Mouse (Mus musculus): Measurements from ENCODE around the gene Frmpd2. TPM values are rescaled to one million over a fixed set of nuclear protein-coding genes. Genes with fewer than 3 reads are reported as not detected.

The Frmpd2 gene
- total and polyA plus RNA-seq, 3 experiments = 0.11 TPM; not detected in 2

GRCm38 (mm10) chr14:33548650-33549049 is 77.2 kb downstream of the Frmpd2 start:
- no peak for ATAC-seq (ENCODE audit: extremely low read depth, insufficient number of reproducible peaks, low FRiP score, poor library complexity, severe bottlenecking)
- no peak for TF ChIP-seq GATA2 (IDR thresholded peaks at IDR 0.05; ENCODE audit: borderline replicate concordance, low read depth, low read length)
- no peak for TF ChIP-seq POLR2AphosphoS5 (IDR thresholded peaks at IDR 0.05; ENCODE audit: insufficient replicate concordance, low read depth, low read length)
- TF ChIP-seq TAL1 (conservative IDR thresholded peaks at IDR 0.05; ENCODE audit: low read depth, low read length) = no peak
- no peak for TF ChIP-seq GATA1 (IDR thresholded peaks at IDR 0.05; ENCODE audit: borderline replicate concordance, low read length)
- no peak for TF ChIP-seq CTCF (IDR thresholded peaks at IDR 0.05; ENCODE audit: low read depth, low read length)

DNA sequence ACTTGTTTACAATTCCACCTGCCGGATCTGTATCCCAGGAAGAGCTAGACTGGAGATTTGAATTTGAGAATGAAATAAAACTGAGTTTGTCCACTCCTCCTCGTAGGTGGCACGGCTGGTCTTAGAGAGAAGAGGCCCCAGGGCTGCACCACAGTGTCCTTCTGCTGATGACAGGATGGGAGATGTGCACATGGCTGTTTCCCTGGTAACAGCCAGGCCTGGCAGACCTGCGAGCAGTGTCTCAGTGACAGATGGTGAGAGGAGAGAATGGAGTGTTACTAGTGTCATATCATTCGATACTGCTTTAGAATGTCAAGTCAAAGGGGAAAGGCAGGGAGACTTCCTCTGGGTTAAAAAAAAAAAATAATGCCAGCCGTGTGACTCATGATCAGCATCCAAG is 78.4 kb downstream of the Frmpd2 start:
- Histone ChIP-seq H3K4me3 (ENCODE audit: low read depth, low read length) (no peak overlapping the region), H3K27me3 (ENCODE audit: insufficient read depth, low read length) (no peaks in the 10 kb centered on the region), H3K36me3 (replicated peaks) (no peaks in the 10 kb centered on the region), H3K4me1 (ENCODE audit: insufficient read depth, low read depth, low read length) (no peaks in the 10 kb centered on the region), H3K9me3 (replicated peaks) (peaks cover 27% of the 10 kb centered on the region)
- TF ChIP-seq GATA2 (IDR thresholded peaks at IDR 0.05; ENCODE audit: borderline replicate concordance, low read depth, low read length) (no peak), GATA1 (IDR thresholded peaks at IDR 0.05; ENCODE audit: borderline replicate concordance, low read length) (no peak), TAL1 (conservative IDR thresholded peaks at IDR 0.05; ENCODE audit: low read depth, low read length) (no peak), POLR2AphosphoS5 (IDR thresholded peaks at IDR 0.05; ENCODE audit: insufficient replicate concordance, low read depth, low read length) (no peak), CTCF (IDR thresholded peaks at IDR 0.05; ENCODE audit: low read depth, low read length) (no peak)
- DNase-seq (ENCODE audit: low spot score) = no peak
- no peak for ATAC-seq (ENCODE audit: extremely low read depth, insufficient number of reproducible peaks, low FRiP score, poor library complexity, severe bottlenecking)

More at GRCm38 (mm10) chr14:33548650-33549049, 77.2 kb downstream of the Frmpd2 start:
- Histone ChIP-seq H3K27me3 (ENCODE audit: insufficient read depth, low read length) (no peaks in the 10 kb centered on the region), H3K4me3 (ENCODE audit: low read depth, low read length) (no peak overlapping the region), H3K36me3 (replicated peaks) (no peaks in the 10 kb centered on the region), H3K4me1 (ENCODE audit: insufficient read depth, low read depth, low read length) (no peaks in the 10 kb centered on the region), H3K9me3 (replicated peaks) (peaks cover 31% of the 10 kb centered on the region)
- no peak for DNase-seq (ENCODE audit: low spot score)

DNA sequence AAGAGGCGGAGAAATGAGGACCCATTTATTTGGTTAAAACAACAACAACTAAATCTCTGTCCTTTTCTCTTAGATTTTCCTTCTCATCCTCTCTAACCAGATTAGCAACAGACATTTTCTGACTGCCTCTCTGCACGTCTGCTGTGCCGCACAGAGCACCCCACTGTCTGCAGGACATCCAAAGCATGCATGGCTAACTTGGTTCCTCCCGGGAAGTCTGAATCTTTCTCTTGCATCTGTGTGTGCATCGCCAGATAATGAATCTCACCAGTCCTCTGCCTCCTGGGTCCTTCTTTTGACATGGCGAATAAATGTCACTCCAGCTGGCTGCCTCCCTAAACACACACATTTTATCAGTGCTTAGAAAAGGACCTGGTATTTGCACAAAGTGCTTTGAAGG is 99.2 kb downstream of the Frmpd2 start:
- ATAC-seq (ENCODE audit: extremely low read depth, insufficient number of reproducible peaks, low FRiP score, poor library complexity, severe bottlenecking) = no peak
- TF ChIP-seq POLR2AphosphoS5 (IDR thresholded peaks at IDR 0.05; ENCODE audit: insufficient replicate concordance, low read depth, low read length) (no peak), GATA1 (IDR thresholded peaks at IDR 0.05; ENCODE audit: borderline replicate concordance, low read length) (no peak), TAL1 (conservative IDR thresholded peaks at IDR 0.05; ENCODE audit: low read depth, low read length) (no peak), GATA2 (IDR thresholded peaks at IDR 0.05; ENCODE audit: borderline replicate concordance, low read depth, low read length) (no peak), CTCF (IDR thresholded peaks at IDR 0.05; ENCODE audit: low read depth, low read length) (no peak)

DNA sequence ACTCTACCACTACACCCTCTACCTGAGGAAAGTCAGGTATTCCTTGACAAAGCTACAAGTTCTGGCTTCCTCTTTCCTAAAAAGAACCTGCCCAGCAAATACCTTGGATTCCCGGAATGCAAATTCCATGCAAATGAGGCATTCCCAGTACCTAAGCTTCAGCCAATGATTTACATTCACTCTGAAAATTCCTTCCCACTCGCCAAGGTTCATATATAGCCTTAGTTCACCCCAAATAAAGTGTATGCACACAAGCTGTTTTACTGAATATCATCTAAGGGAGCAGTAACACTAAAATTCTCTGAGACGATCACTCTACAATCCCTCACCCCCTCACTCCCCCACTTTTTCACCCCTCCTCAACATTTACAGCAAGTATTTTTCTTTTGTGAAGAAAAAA is 102.1 kb downstream of the Frmpd2 start:
- ATAC-seq (ENCODE audit: extremely low read depth, insufficient number of reproducible peaks, low FRiP score, poor library complexity, severe bottlenecking) (no peak), DNase-seq (ENCODE audit: low spot score) (no peak)
- Histone ChIP-seq H3K9me3 (replicated peaks) (peaks cover 27% of the 10 kb centered on the region), H3K4me3 (ENCODE audit: low read depth, low read length) (no peak overlapping the region), H3K36me3 (replicated peaks) (no peaks in the 10 kb centered on the region), H3K27me3 (ENCODE audit: insufficient read depth, low read length) (no peaks in the 10 kb centered on the region), H3K4me1 (ENCODE audit: insufficient read depth, low read depth, low read length) (no peaks in the 10 kb centered on the region)
- TF ChIP-seq GATA2 (IDR thresholded peaks at IDR 0.05; ENCODE audit: borderline replicate concordance, low read depth, low read length) (no peak), POLR2AphosphoS5 (IDR thresholded peaks at IDR 0.05; ENCODE audit: insufficient replicate concordance, low read depth, low read length) (no peak), CTCF (IDR thresholded peaks at IDR 0.05; ENCODE audit: low read depth, low read length) (no peak), GATA1 (IDR thresholded peaks at IDR 0.05; ENCODE audit: borderline replicate concordance, low read length) (no peak), TAL1 (conservative IDR thresholded peaks at IDR 0.05; ENCODE audit: low read depth, low read length) (no peak)

More for the DNA sequence above, 99.2 kb downstream of the Frmpd2 start:
- DNase-seq (ENCODE audit: low spot score) = no peak
- H3K4me3 ChIP-seq (ENCODE audit: low read depth, low read length) = no peak overlapping the region
- H3K4me1 ChIP-seq (ENCODE audit: insufficient read depth, low read depth, low read length) = no peaks in the 10 kb centered on the region
- no peaks in the 10 kb centered on the region for H3K27me3 ChIP-seq (ENCODE audit: insufficient read depth, low read length)
- H3K36me3 ChIP-seq (replicated peaks) = no peaks in the 10 kb centered on the region
- peaks cover 28% of the 10 kb centered on the region for H3K9me3 ChIP-seq (replicated peaks)

- no peak for ATAC-seq (ENCODE audit: extremely low read depth, insufficient number of reproducible peaks, low FRiP score, poor library complexity, severe bottlenecking)
- no peak for DNase-seq (ENCODE audit: low spot score)
- Histone ChIP-seq H3K27me3 (ENCODE audit: insufficient read depth, low read length) (no peaks in the 10 kb centered on the region), H3K36me3 (replicated peaks) (no peaks in the 10 kb centered on the region), H3K4me3 (ENCODE audit: low read depth, low read length) (no peak overlapping the region), H3K4me1 (ENCODE audit: insufficient read depth, low read depth, low read length) (no peaks in the 10 kb centered on the region), H3K9me3 (replicated peaks) (peaks cover 11% of the 10 kb centered on the region)
- TF ChIP-seq GATA1 (IDR thresholded peaks at IDR 0.05; ENCODE audit: borderline replicate concordance, low read length) = no peak
- no peak for TF ChIP-seq TAL1 (conservative IDR thresholded peaks at IDR 0.05; ENCODE audit: low read depth, low read length)
- no peak for TF ChIP-seq POLR2AphosphoS5 (IDR thresholded peaks at IDR 0.05; ENCODE audit: insufficient replicate concordance, low read depth, low read length)
- TF ChIP-seq GATA2 (IDR thresholded peaks at IDR 0.05; ENCODE audit: borderline replicate concordance, low read depth, low read length) = no peak
- no peak for TF ChIP-seq CTCF (IDR thresholded peaks at IDR 0.05; ENCODE audit: low read depth, low read length)
Measured at GRCm38 (mm10) chr14:33579771-33580484, 108.4 kb downstream of the Frmpd2 start.

DNA sequence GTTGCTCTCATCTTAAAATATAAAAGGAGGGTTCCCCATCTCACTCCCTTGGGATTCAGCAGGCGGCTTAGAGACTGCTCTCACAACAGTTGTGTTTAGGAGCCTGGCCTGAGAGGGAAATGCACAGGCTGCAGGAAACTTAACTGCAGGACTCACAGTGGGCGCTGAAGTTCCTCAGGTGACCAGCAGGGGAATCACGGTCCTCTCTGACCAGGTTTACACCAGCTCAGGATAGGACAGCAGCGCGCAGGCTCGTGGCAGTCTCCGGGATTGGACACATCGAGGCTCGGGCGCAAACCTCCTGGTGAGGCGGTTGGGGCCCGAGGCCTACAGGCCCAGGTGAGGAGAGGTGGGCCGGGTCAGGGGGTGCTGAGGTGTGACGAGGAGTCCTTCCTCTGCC is 117.5 kb downstream of the Frmpd2 start, which contains the start of gene Ptpn20:
Ptpn20 (plus strand) TSS at position 257 of the 400 bp plus-strand sequence.
- TF ChIP-seq CTCF (IDR thresholded peaks at IDR 0.05; ENCODE audit: low read depth, low read length) (no peak), TAL1 (conservative IDR thresholded peaks at IDR 0.05; ENCODE audit: low read depth, low read length) (no peak), GATA1 (IDR thresholded peaks at IDR 0.05; ENCODE audit: borderline replicate concordance, low read length) (no peak), GATA2 (IDR thresholded peaks at IDR 0.05; ENCODE audit: borderline replicate concordance, low read depth, low read length) (no peak), POLR2AphosphoS5 (IDR thresholded peaks at IDR 0.05; ENCODE audit: insufficient replicate concordance, low read depth, low read length) (no peak)
- no peaks in the 10 kb centered on the region for H3K4me1 ChIP-seq (ENCODE audit: insufficient read depth, low read depth, low read length)
- ATAC-seq (ENCODE audit: extremely low read depth, insufficient number of reproducible peaks, low FRiP score, poor library complexity, severe bottlenecking) (no peak), DNase-seq (ENCODE audit: low spot score) (no peak)
- H3K9me3 ChIP-seq (replicated peaks) = peaks cover 19% of the 10 kb centered on the region
- H3K36me3 ChIP-seq (replicated peaks) = no peaks in the 10 kb centered on the region
- H3K27me3 ChIP-seq (ENCODE audit: insufficient read depth, low read length) = no peaks in the 10 kb centered on the region
- H3K4me3 ChIP-seq (ENCODE audit: low read depth, low read length) = no peak within 1 kb of the TSS
